Mouse (Mus musculus): ENCODE results near the gene Ptrhd1.
"Not testable (repeated sequence)": the region's sequence is repeated elsewhere in the genome, so short reads cannot be mapped to it uniquely, and the experiment has no call there.

The Ptrhd1 gene

DNA sequence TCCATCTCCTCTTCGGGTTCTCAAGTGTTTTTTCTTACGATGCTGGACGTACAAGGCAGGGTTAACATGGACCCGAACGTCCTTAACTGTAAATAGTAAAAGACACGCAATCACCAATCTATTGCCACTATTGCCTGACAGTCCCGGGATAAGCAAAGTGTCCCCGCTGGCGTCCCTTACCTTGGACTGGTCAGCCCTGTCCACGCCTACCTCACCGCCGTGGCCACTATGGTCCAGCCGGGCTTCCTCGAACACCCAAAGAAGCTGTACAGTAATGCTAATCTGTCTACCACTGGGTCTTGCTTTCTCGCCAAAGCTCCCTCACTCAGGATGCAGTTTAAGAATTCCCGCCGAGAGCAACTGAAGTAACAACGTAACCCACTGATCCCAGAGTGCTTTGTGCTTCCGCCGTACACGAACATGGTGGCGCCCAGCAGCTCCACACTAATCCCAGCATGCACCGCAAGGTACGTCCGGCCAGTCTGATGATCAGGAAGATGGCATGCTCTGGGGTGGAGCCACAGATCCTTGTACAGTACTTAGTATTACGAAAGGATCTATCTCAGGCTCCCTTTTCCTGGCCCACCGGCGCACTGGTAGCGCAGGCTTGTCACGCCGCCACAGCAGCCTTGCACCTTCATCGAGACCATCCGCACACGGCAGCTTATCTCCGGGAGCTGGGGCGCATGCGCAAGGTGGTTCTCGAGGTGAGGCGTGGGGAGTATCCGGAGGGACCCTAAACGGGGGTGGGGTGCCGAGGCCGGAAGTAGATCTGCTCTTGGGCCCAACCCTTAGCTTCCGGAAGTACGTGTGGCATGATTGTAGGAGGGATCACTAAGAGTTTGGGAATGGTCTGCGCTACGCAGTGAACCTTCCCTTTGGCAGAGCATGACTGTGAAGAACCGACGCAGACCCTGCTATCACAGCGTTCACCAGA is at the start of gene Ptrhd1, which contains the start of gene Cenpo:
TSS of gene Ptrhd1 (plus strand) at position 456 of the 937 bp plus-strand sequence.
TSS of gene Cenpo (minus strand) at position 723 of the 937 bp plus-strand sequence.
- peak; percentile 98 for DNase-seq (ENCODE audit: low spot score)

DNA sequence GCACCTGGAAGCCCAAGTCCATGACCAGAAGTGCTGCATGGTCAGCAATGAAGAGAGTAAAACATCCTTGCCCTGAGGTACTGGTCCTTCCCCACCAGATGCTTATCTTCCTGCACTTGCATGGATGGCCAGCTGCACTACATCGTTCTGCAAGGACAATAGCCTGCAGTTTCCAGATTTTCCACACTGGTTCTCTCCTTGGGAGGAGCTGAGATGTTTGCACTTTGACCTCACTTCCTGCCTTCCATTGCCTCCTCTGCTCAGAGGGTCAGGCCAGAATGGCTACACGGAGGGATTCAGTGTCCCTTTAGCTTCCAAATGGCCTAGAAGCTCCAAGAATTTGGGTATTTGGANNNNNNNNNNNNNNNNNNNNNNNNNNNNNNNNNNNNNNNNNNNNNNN is 49.2 kb upstream of the Ptrhd1 start:
- DNase-seq (ENCODE audit: low spot score), result no peak

DNA sequence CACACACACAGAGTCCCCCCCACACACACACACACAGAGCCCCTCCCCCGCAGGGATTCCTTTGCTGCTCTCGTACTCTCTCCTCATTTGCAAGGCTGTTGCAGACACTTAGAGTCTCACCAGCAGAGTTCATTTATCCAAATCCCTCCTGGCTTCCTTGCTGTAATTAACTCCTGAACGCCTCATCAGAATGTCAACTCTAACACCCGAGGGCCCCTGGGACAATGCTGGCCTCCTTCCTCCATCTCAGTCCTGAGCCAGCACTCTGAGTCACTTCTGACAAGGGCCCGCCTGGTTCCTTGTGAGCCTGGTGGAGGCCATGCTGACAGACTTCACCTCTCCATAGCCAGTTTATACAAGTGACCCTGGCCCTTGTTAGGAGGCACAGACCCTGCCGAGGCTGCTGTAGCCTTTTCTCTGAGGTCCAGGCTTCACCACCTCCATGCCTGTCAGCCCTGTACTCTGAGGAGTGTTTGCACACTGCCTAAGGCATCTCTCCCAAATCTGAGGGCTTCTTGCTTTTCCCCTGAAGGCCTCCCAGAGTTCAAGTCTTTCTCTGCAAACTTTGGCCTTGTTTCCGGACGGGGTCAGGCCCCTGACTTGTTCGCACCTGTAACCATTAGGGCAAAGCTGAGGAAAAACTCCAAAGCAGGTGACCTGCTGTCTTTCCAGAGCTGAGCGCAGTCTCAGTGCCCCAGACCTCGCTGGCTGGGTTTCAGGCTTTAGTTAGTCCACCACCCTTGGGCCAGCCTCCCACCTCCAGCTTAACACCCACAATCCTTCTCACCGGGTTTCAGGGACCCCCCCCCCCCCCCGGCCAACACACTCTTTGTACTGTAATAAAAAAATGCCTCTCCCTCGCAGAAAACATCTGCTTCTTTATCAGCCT is 45.4 kb upstream of the Ptrhd1 start:
- peak; percentile 91 for DNase-seq (ENCODE audit: low spot score)

DNA sequence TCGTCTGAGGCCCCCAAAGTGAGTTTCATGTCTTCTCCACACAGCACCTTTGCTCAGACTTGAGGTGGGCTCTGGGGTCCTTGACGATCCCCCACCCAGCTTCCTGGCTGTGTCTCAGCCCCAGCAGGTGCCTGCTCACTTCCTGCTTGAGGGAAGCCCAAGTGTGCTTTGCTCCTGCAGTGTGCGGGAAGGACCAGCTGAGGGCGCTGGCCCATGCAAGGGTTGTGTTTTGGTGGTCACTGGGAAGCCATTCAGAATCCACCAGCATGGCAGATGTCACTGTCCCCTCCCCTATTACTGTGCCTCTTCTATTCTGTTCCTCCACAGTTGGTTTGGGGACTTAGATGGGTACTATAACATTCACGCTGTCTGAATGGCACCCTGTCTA is 44.8 kb upstream of the Ptrhd1 start:
- DNase-seq (ENCODE audit: low spot score), result no peak

DNA sequence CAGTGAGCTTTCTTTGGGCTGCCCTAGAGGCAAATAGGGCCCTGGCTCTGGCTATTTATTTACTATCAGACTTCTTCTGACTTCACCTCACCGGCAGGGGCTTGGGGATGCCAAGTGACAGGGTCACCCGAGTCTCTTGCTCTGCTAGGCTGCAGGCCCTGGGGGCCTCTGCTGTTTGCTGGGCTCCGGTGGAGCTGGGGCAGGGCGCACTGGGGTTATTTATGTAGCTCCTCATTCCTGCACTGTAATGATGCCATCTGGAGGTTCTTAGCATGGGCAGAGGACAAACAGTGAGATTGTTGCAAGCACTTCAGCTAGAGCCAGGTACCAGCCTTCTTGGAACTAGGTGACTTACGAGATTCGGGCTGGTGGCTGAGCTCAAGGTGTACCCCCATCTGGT is 41.3 kb upstream of the Ptrhd1 start:
- no peak for DNase-seq (ENCODE audit: low spot score)

DNA sequence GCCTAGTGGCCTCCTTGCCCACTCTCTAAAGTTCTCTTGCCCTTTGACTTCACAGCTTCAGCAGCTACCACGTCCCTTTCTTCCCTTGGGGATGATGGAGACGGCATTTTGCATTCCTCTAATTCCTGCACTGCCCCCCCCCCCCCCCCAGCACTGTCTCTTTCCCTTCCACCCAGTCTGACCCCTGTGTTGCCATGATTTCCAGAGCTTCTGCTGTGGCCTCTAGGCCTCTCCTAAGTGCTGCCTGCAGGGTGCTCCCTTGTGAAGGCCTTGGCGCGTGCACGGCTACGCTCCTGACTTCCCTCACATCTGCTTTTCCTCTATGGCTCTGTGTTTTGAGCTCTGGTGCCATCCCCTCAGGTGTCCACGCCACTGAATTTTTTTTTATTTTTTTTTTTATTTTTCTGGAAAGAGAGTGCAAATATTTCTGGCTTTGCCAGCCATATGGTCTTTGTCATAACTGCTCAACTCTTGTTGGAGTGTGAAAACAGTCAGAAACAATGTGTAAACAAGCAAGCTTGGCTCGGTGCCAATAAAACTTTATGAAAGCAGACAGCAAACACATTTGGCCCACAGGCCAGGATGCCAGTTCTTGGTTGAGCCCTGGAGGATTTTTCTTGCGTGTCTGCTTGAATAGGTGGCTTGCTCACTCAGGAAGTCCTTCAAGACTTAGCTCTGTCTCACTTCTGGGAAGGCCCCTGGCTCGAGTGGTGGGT is 40.6 kb upstream of the Ptrhd1 start:
- DNase-seq (ENCODE audit: low spot score), result peak; percentile 91

DNA sequence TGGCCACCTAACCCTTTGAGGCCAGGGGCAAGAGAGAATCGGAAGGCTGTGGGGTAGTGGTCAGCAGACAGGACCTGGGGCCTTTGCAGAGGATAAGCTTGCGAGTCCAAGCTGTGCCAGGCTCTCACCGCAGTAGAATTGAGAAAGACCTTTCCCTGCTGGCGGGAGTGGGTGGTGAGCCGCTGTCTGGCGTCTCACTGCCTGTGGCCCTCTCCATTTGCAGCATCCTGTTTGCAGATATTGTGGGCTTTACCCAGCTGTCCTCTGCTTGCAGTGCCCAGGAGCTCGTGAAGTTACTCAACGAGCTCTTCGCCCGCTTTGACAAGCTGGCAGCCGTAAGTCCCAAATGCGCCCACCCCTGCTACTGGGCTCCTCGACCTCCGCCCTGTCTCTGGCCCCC is 39.2 kb upstream of the Ptrhd1 start:
- DNase-seq (ENCODE audit: low spot score), result no peak

DNA sequence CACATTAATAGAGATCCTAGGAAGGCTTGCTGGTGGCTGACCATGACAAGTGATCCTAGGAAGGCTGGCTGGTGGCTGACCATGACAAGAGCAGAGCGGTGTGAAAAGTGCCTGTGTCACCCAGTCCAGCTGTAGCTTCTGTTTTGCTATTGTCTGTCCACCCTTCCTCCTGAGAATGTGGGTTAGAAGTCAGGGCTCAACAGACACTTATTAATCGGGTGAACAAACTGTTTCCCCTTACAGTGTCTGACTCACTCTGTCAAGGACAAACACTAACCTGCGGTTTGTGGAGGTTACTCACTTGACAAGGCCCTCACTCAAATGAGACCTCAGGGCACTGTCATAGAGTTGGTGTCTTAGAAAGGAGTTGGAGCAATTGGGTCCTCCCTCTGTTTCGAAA is 35.1 kb upstream of the Ptrhd1 start:
- DNase-seq (ENCODE audit: low spot score), result peak; percentile 40

DNA sequence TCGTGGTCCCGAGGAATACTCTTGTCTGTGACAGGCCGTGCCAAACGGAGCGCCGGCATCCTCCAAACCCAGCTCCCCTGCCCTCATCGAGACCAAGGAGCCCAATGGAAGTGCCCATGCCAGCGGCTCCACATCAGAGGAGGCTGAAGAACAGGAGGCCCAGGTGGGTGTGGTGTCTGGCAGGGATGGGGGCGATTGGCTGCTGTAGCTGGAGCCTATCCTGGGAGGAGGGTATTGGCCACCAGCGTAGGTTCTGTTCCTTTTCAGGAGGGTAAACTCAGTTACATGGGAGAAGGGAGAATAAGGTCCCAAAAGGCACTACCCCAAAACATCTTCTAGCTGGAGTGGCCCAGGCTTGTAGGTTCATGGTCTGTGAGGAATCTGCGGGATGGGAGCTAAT is 34.6 kb upstream of the Ptrhd1 start:
- no peak for DNase-seq (ENCODE audit: low spot score)

DNA sequence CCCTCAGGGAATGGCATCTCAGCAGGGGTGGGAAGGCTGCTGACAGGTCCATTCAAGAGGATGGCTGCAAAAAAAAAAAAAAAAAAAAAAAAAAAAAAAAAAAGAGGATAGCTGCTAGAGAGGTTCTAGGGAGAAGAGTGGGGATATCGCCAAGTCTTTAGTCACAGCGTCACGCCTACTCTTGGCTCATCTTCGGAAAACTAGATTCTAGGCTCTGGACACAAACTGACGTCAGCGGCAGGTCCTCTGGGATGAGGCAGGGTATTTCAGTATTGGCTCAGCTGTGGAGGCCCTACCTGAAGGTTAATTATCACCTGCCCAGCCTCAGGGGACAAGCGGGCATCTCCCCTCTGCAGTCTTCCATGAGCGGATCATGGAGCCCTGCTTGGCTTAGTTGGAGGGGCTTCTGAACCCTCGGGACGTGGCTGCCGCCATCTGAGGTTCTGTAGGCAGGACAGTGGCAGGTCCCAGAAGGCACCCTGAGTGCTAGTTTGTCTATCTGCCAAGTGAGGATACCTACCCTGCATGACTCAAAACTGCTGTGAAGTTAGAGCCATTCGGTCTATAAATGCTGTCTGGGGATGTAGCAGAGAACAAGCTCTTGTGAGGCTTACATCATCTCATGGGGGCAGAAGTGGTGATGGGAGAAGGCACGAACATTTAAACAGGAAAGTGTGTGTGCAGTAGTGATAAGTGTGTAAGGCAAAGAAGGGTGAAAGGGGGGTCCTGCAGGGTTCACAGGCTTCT is 32.2 kb upstream of the Ptrhd1 start:
- DNase-seq (ENCODE audit: low spot score), result peak; percentile 70

DNA sequence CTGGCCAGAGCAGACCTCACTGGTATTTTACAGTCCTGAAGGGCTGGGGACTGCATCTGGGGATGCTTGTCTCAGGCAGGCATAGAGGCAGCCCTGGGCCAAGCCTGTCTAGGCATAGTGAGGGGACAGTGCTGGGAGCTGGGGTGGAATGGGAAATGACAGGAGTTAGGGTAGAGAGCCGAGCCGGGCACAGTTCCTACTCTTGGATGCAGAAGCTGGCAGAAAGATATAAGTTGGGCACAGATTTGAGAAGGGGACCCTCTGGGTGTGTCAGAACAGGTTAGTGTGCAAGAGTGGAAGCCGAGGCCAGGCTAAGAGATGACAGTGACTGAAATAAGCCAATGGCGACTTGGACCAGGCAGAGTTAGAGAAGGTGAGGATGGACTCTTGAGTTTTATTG is 31.6 kb upstream of the Ptrhd1 start:
- DNase-seq (ENCODE audit: low spot score), result no peak

DNA sequence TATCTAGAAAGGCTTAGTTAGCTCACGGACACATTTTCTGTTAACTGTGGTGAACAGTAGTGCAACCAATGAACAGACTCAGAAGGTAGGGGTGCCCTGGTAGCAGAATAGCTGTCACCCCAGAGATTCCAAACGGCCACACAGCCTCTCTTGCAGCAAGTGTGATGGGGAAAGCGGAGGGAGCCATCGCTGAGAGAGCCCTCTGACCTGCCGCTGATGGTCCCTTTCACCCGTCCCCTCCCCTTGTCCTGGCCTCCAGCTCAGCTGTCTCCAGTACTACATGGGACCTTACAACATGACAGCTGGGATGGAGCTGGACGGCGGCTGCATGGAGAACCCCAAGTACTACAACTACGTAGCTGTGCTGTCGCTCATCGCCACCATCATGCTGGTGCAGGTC is 27.7 kb upstream of the Ptrhd1 start:
- no peak for DNase-seq (ENCODE audit: low spot score)

DNA sequence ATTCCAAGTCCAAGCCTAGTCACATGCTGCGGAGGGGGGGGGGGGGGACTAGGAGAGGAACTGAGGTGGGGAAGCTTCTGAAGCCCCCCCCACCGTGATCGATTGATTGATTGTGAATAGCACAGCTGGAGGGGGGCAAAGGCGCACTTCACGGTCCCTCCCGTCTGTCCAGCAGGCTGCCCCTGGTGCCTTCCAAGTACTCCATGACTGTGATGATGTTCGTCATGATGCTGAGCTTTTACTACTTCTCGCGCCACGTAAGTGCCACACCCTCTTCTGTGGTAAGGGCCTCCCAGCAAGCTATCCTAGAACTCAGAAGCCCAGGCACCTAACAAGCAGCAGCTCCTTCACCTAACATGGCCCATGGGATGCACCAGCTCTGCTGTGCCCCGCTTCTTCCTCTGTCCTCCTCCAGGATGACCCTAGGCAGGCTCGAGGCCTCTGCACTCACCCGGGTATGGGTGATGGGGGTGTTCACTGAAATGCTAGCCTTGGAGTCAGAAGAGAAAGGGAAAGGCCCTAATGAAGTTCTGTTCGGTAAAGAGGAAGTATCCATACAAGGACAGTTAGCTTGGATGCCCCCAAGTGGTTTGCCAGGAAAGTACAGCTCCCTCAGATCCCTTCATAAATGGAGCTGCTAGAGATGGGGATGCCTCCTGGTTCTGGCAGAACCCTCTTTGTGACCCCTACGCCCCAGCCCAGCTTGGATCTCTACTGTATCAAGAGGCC is 25.3 kb upstream of the Ptrhd1 start:
- DNase-seq (ENCODE audit: low spot score), result peak; percentile 74

DNA sequence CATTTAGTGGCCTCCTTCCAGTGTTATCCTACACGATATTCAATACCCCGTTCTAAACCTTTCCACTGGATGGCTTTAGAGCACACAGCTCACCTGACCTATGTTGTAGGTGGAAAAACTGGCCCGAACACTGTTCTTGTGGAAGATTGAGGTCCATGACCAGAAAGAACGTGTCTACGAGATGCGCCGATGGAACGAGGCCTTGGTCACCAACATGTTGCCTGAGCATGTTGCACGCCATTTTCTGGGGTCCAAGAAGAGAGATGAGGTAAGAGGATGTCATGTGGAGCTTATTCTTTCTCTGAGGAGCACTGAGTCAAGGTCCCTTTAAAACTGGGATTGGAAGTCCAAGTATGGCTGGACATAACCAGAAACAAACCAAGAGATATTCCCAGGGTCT is 24.6 kb upstream of the Ptrhd1 start:
- DNase-seq (ENCODE audit: low spot score), result no peak

DNA sequence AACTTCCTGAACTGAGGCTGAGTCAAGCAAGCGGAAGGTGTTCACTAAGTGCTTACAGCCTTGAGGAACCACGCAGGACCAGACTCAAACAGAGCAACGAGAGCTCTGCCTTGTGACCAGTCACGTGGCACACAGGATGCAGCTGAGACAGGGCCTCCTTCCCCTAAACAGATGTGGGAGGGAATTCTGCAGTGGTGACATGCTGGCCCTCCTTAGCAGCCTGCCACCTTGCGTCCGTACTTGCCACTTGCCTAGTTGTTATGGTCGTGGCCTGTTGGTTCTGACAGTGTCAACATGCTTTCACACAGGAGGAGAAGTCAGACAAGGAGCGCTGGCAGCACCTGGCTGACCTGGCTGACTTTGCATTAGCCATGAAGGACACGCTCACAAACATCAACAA is 22.7 kb upstream of the Ptrhd1 start:
- DNase-seq (ENCODE audit: low spot score), result no peak

DNA sequence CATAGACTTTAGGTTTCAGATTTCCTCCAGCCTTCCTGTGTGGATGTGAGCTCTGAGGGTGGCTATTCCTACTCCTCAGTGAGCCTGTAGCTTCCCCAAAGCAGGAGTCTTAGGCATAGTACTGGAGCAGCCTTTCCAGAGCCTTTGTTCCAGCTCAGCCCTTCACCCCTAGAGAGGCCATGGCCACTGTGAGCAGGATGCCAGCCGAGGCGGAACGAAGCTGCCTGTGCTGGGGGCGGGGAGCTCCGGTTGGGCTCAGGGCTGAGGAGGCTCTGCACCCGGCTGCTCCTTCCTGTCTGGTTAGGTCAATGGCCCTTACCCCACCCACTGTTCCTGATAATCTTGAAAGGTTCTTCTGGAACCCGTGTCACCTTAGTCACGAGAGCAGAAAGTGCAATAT is 20.9 kb upstream of the Ptrhd1 start:
- DNase-seq (ENCODE audit: low spot score), result no peak

DNA sequence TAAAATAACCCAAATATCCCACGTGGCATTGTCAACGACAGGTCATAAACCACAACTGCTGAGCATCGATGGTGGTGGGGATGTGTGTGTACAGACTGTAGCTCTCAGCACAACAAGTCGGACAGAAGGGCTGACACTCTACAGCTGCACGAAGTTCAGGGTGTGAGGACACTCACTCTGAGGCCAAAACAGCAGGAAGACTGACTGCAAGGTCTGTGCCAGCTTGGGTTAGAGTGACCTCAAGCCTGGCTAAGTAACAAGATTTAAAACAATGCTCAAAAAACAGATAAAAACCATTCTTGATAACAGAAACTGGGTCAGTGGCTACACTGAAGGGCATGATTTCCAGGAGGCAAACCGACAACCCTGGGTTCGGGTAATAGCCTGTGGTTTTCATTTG is 3.7 kb upstream of the Ptrhd1 start:
- no peak for DNase-seq (ENCODE audit: low spot score)

DNA sequence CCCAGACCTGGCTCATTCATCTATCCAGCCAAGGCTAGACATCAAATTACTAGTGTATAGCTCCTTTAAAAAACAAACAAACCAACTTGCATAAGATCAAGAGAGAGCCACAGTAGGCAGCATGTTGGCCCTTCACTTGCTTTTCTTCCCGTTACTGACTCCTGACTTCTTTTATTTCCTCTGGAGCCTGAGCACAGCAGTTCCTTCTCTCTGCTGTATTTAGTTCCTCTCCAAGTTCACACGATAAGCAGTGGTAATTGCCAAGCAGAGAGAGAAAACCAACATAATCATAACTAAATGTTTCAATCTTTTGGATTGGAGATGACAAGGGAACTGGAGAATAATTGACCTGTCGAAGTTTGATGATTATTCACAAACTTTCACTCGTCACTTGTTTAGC is 1.1 kb upstream of the Ptrhd1 start:
- no peak for DNase-seq (ENCODE audit: low spot score)

DNA sequence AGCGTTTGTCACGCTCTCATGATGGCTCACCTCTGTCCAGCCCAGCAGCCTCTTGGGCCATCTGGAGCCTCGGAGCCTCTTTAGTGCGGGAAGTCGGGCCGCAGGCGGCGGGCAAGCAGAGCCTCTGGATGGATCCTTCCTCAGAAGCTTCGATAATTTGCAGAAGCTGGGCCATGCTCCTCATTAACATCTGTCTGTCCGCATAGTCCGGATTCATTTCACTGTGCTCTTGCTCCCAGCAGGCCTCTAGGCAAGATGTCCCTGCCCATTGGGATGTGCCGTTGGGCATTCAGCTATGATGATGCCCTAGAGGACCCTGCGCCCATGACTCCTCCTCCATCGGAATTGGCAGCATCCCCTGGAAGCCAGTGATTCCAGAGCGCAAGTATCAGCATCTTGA is 3.7 kb downstream of the Ptrhd1 start:
- no peak for DNase-seq (ENCODE audit: low spot score)

DNA sequence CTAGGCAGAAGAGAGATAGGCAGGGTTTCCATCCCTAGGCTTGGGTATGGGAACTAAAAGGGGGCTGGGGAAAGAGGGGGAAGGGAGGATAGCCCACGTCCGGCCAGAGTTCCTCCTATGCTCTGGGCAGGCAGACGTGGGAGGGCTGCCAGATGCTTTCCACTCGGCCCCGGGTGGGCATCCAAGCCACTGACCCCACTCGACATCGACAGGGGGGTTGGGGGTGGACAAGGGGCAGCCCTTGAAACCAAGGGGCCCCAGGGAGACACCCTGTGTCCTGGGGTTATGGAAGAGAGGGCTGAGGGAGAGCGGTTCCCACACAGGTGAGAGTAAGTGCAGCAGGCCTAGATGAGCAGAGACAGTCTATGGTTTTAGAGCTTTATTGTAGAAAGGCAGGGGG is 6.5 kb downstream of the Ptrhd1 start:
- DNase-seq (ENCODE audit: low spot score), result not testable (repeated sequence)

DNA sequence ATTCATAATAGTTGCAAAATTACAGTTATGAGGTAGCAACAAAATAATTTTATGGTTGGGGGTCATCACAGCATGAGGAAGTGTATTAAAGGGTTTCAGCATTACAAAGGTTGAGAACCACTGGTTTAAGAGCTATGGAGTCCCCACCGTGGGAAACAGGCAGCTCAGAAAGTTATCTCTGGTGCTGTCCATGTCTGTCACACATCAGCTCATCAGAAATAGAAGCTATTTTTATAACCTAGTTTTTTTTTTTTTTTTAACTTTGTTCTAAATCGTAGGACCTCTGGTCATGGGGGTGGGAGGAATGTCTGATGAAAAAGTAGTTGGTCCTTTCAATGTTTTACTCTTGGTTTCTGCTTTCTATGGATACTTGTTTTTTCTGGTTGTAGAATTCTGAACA is 10.0 kb downstream of the Ptrhd1 start:
- DNase-seq (ENCODE audit: low spot score), result no peak

All from adipocyte (in vitro differentiated cells).